Mouse (Mus musculus) heart, postnatal 0 days (tissue): ENCODE data around the gene Litaf. TPM values are rescaled to one million over a fixed set of nuclear protein-coding genes. Genes with fewer than 3 reads are reported as not detected.

Experiments used
- ATAC-seq: fragments of 200-750 bp; cut with Nextera tagmentation; 2 replicates; pipeline ENCODE4 v1.8.0; 2017; ENCODE audit warnings: low read depth, moderate number of reproducible peaks, moderate library complexity; ENCODE audit not compliant: insufficient read depth
- DNase-seq: peaks from one replicate; pipeline ENCODE4 v3.0.0-alpha.2; 2016; ENCODE audit warnings: low spot score
- H3K27ac ChIP-seq: fragments of 300-500 bp; sonication (generic); 2 replicates; pipeline ENCODE4 v1.5.1; 2014; ENCODE audit warnings: low read depth, mild to moderate bottlenecking
- H3K27me3 ChIP-seq: fragments of 300-500 bp; sonication (generic); 2 replicates; pipeline ENCODE4 v1.6.1; 2014; ENCODE audit warnings: low read length, mixed read lengths; ENCODE audit not compliant: control insufficient read depth, insufficient read depth
- H3K36me3 ChIP-seq: fragments of 300-500 bp; sonication (generic); replicated peaks from 2 replicates; pipeline ENCODE4 v1.6.1; 2014; ENCODE audit warnings: low read length, mixed read lengths; ENCODE audit not compliant: control insufficient read depth, insufficient read depth
- H3K4me1 ChIP-seq: fragments of 300-500 bp; sonication (generic); 2 replicates; pipeline ENCODE4 v1.6.1; 2014; ENCODE audit warnings: antibody characterized with exemption; ENCODE audit not compliant: control insufficient read depth, insufficient read depth
- H3K4me2 ChIP-seq: fragments of 300-500 bp; sonication (generic); 2 replicates; pipeline ENCODE4 v1.6.1; 2014; ENCODE audit warnings: low read depth, mild to moderate bottlenecking, low read length, moderate library complexity
- H3K4me3 ChIP-seq: fragments of 300-500 bp; sonication (generic); 2 replicates; pipeline ENCODE4 v1.5.1; 2014; ENCODE audit warnings: low read depth, low read length
- H3K9ac ChIP-seq: fragments of 300-500 bp; sonication (generic); replicated peaks from 2 replicates; pipeline ENCODE4 v1.6.1; 2014; ENCODE audit warnings: low read depth, low read length, mixed read lengths
- H3K9me3 ChIP-seq: fragments of 300-500 bp; sonication (generic); replicated peaks from 2 replicates; pipeline ENCODE4 v1.6.1; 2016; ENCODE audit warnings: low read length; ENCODE audit not compliant: control insufficient read depth
- CTCF ChIP-seq: IDR thresholded peaks from 2 replicates; pipeline ENCODE4 v1.5.1; 2016; ENCODE audit warnings: antibody characterized with exemption, control low read depth, low read depth
- EP300 ChIP-seq: IDR thresholded peaks from 2 replicates; pipeline ENCODE4 v1.6.1; 2016; ENCODE audit warnings: antibody characterized with exemption, low read depth
- WGBS: fragments of 180-500 bp; shearing (Covaris S2); extraction: QIAGEN DNeasy Blood & Tissue Kit; methylation state at CpG from one replicate; pipeline ENCODE4 v1.1.7; 2014; 5-methylcytosine and 5-hydroxymethylcytosine counted together
- polyA plus RNA-seq: library from polyadenylated mRNA; unstranded; fragments of >200 nt; fragmentation: Nextera tagmentation; extraction: Ambion mirVana; gene quantifications from 2 replicates; pipeline ENCODE4 v1.2.1, GENCODE M21; 2015
- total RNA-seq: library from RNA; depleted of rRNA; stranded (reverse); fragments of >200 nt; gene quantifications from 2 replicates; pipeline ENCODE4 v1.2.3, GENCODE M21; 2014; ENCODE audit warnings: low replicate concordance

Gene Litaf
- total and polyA plus RNA-seq, 2 experiments from 2014 or later = 55.7 to 77.1 TPM

GRCm38 (mm10) chr16:11064742-11065141 is 1.2 kb downstream of the Litaf start:
- ATAC-seq (no peak), DNase-seq (no peak)
- H3K4me2 ChIP-seq = 0 out of 2 replicates have a peak overlapping the region, but pooled peaks have one; percentile 90
- WGBS = 85% methylated on average over 6 of the region's 6 CpGs
- no peaks in the 10 kb centered on the region for H3K36me3 ChIP-seq
- no peaks in the 10 kb centered on the region for H3K9me3 ChIP-seq
- H3K9ac ChIP-seq = no peak overlapping the region
- H3K4me1 ChIP-seq = peaks cover 38% of the 10 kb centered on the region
- no peak overlapping the region for H3K4me3 ChIP-seq
- H3K27ac ChIP-seq = no peak overlapping the region
- no peaks in the 10 kb centered on the region for H3K27me3 ChIP-seq
- TF ChIP-seq EP300 (no peak), CTCF (no peak)

GRCm38 (mm10) chr16:11064341-11064740 is 1.6 kb downstream of the Litaf start:
- TF ChIP-seq EP300 = no peak
- no peak for TF ChIP-seq CTCF
- DNase-seq = no peak
- Histone ChIP-seq H3K4me3 (no peak overlapping the region), H3K36me3 (no peaks in the 10 kb centered on the region), H3K9me3 (no peaks in the 10 kb centered on the region), H3K4me1 (peaks cover 35% of the 10 kb centered on the region), H3K4me2 (no peak overlapping the region), H3K9ac (no peak overlapping the region), H3K27ac (no peak overlapping the region), H3K27me3 (no peaks in the 10 kb centered on the region)
- no peak for ATAC-seq
- 81% methylated on average over 4 of the region's 4 CpGs for WGBS

GRCm38 (mm10) chr16:11062794-11063721 is 2.9 kb downstream of the Litaf start:
- 14% methylated on average over 13 of the region's 13 CpGs for WGBS

GRCm38 (mm10) chr16:11060645-11061044 is 5.3 kb downstream of the Litaf start, which contains the start of gene Snn:
TSS of gene Snn (plus strand) at chr16:11060945.
- Histone ChIP-seq H3K4me1 (peaks cover 17% of the 10 kb centered on the region; the same call in 1 of the 2 replicates), H3K9ac (no peak within 1 kb of the TSS), H3K9me3 (no peaks in the 10 kb centered on the region), H3K27me3 (no peaks in the 10 kb centered on the region), H3K4me3 (no peak within 1 kb of the TSS), H3K36me3 (no peaks in the 10 kb centered on the region), H3K4me2 (no peak within 1 kb of the TSS), H3K27ac (no peak within 1 kb of the TSS)
- DNase-seq (peak; percentile 2), ATAC-seq (no peak)
- no peak for TF ChIP-seq EP300
- TF ChIP-seq CTCF = no peak
- WGBS = 84% methylated on average over 4 of the region's 4 CpGs

More at GRCm38 (mm10) chr16:11062794-11063721, 2.9 kb downstream of the Litaf start:
- TF ChIP-seq EP300 = no peak
- TF ChIP-seq CTCF = no peak
- no peaks in the 10 kb centered on the region for H3K36me3 ChIP-seq
- no peak overlapping the region for H3K4me3 ChIP-seq
- H3K27me3 ChIP-seq = no peaks in the 10 kb centered on the region
- H3K4me2 ChIP-seq = peak overlapping the region; percentile 29
- DNase-seq (peak; percentile 82), ATAC-seq (peak; percentile 56)
- peak overlapping the region; percentile 90 for H3K27ac ChIP-seq
- peaks cover 23% of the 10 kb centered on the region for H3K4me1 ChIP-seq
- no peaks in the 10 kb centered on the region for H3K9me3 ChIP-seq
- peak overlapping the region; percentile 33; the same call in 1 of the 2 replicates for H3K9ac ChIP-seq

GRCm38 (mm10) chr16:11055916-11056315 is 10.0 kb downstream of the Litaf start:
- TF ChIP-seq CTCF (no peak), EP300 (no peak)
- Histone ChIP-seq H3K4me1 (peaks cover 7% of the 10 kb centered on the region; the same call in 1 of the 2 replicates), H3K36me3 (no peaks in the 10 kb centered on the region), H3K9me3 (no peaks in the 10 kb centered on the region), H3K4me2 (no peak overlapping the region), H3K27ac (no peak overlapping the region), H3K27me3 (no peaks in the 10 kb centered on the region), H3K9ac (no peak overlapping the region), H3K4me3 (no peak overlapping the region)
- DNase-seq (peak; percentile 4), ATAC-seq (no peak)
- WGBS = 62% methylated on average over 5 of the region's 5 CpGs
